Mouse (Mus musculus): ENCODE results near the gene Epc2.

DNA sequence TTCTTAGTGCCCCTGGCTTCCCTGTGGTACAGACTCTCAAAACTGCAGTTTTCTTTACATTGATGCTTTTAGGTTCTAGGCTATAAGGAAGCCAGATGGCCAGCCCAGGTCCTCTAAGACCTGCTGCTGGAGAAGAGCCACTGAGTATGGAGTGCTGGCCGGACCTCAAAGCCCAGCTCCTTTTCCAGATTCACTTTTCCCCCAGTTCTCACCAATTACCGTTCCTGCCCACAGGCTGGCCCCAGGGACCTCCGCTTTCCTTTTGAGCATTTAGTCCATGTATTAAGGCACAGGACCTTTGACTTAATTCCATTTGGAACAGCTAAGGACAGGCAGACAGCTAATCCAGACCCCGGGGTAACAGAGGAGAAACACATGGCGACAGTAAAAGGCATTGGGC is 139.2 kb downstream of the Epc2 start:
- no peak for TF ChIP-seq GATA1 (IDR thresholded peaks at IDR 0.05; ENCODE audit: borderline replicate concordance, low read length)
- no peak for TF ChIP-seq FLI1 (IDR thresholded peaks at IDR 0.05; ENCODE audit: low read length)

All from megakaryocyte, embryonic 14.5 days (primary cell).